11 mouse cellular contexts compared by ENCODE assay signal in genomic region chr2:24357642-24358041, GRCm38 (mm10). TPM values are rescaled to one million over a fixed set of nuclear protein-coding genes. Genes with fewer than 3 reads are reported as not detected.
DNase-seq lines count a peak whose midpoint lies in the region; ATAC-seq and TF ChIP-seq lines count a peak whose summit lies in the region.
"Had no signal": no experiment of that assay in that cellular context is flagged by ENCODE, and none has a peak within 500 bp of the region (broad histone marks: within the 10 kb centered on the region; RNA-seq: fewer than 3 reads in every experiment).

No protein-coding gene starts in this region.

- in situ Hi-C loops in ES-E14 (cut with MboI; ENCODE audit: low sequenced_read_pairs in 2 of 2, unreplicated experiment in 2 of 2): no loop called here

- no peak for ATAC-seq in cerebellum, adult (ENCODE audit: insufficient number of reproducible peaks, low FRiP score, low TSS enrichment)

- H3K9me3 ChIP-seq in ES-E14 (ENCODE audit: control insufficient read depth, insufficient read depth, low read depth, low read length): no peaks in the 10 kb centered on the region
- H3K9me3 ChIP-seq: embryonic facial prominence, embryonic 15.5 days; neural tube, embryonic 13.5 days had no signal

- no peak overlapping the region for H3K9ac ChIP-seq in ES-E14 (ENCODE audit: insufficient read depth, low read depth, low read length, poor library complexity, severe bottlenecking)
- H3K9ac ChIP-seq: embryonic facial prominence, embryonic 15.5 days; neural tube, embryonic 13.5 days had no signal

- H3K4me3 ChIP-seq in ES-E14 (ENCODE audit: insufficient read depth in 1 of 2, low read depth in 1 of 2, low read length in 2 of 2, poor library complexity in 1 of 2, severe bottlenecking in 1 of 2): no peak overlapping the region
- H3K4me3 ChIP-seq: embryonic facial prominence, embryonic 15.5 days; neural tube, embryonic 13.5 days had no signal

- peak; percentile 24 for DNase-seq in cerebellum, adult 9-10 months
- peak; percentile 48 for DNase-seq in layer of hippocampus, adult 11-12 months (ENCODE audit: low spot score)
- DNase-seq in layer of hippocampus, adult 8-10 months (ENCODE audit: low spot score in 2 of 2): no peak
- peak; percentile 31 for DNase-seq in ES-E14 (ENCODE audit: low read depth, low spot score)
- peak; percentile 17 for DNase-seq in kidney, postnatal 4 days
- peak; percentile 24 for DNase-seq in right cerebral cortex, postnatal 4 days
- no peak for DNase-seq in ovary, postnatal 36 days (ENCODE audit: low spot score)

- H3K36me3 ChIP-seq in ES-E14 (ENCODE audit: control insufficient read depth, insufficient read depth, low read length, poor library complexity, severe bottlenecking): no peaks in the 10 kb centered on the region
- H3K36me3 ChIP-seq: embryonic facial prominence, embryonic 15.5 days; neural tube, embryonic 13.5 days had no signal

- no peaks in the 10 kb centered on the region for H3K4me1 ChIP-seq in ES-E14 (ENCODE audit: control insufficient read depth in 2 of 2, insufficient read depth in 2 of 2, low read length in 2 of 2, poor library complexity in 1 of 2)
- H3K4me1 ChIP-seq: embryonic facial prominence, embryonic 15.5 days; neural tube, embryonic 13.5 days had no signal

- H3K27ac ChIP-seq in ES-E14 (ENCODE audit: insufficient read depth, low read depth, low read length, poor library complexity, severe bottlenecking): no peak overlapping the region
- H3K27ac ChIP-seq: embryonic facial prominence, embryonic 15.5 days; neural tube, embryonic 13.5 days had no signal

TF ChIP-seq in ES-E14, 5 proteins besides CTCF, POLR2A, EP300 and RAD21:
- TF ChIP-seq CHD2 (IDR thresholded peaks at IDR 0.05; ENCODE audit: low read depth, low read length): no peak
- peak; percentile 38; the same call in 1 of the 2 replicates for TF ChIP-seq ZC3H11A (IDR thresholded peaks at IDR 0.05; ENCODE audit: borderline replicate concordance, low read depth, low read length)

RNA-seq across cellular contexts. Expression of gene Psd4, which starts 9.7 kb away (rescaled TPM):
- total RNA-seq in layer of hippocampus, adult 8-10 months (2022): 1 to 10 TPM in 2 of 4 experiments, under 1 TPM in 2; 0.69 to 3.4 (median 1.6) TPM
- total RNA-seq in ES-E14 (2012; rRNA removed): 8.3 and 11.5 TPM in 2 replicates

RNA-seq across cellular contexts. Expression of gene Il1rn, which starts 21.0 kb away (rescaled TPM):
- under 1 TPM in 1 of 4 experiments, not detected in 3; 0.58 TPM for total RNA-seq in layer of hippocampus, adult 8-10 months (2022)
- not detected in 2 replicates for total RNA-seq in ES-E14 (2012; rRNA removed)
- total RNA-seq: layer of hippocampus, postnatal 25 days had no signal

Comparison
In these comparisons a context has a peak if more than half of its experiments do, and no peak if none do; other contexts are left out.
1. DNase-seq: peak in cerebellum, adult 9-10 months (single experiment), layer of hippocampus, adult 11-12 months (single experiment), ES-E14 (single experiment), kidney, postnatal 4 days (2 of 2) and right cerebral cortex, postnatal 4 days (single experiment); none in layer of hippocampus, adult 8-10 months (0 of 2) and ovary, postnatal 36 days (single experiment).